Mouse (Mus musculus): ENCODE measurements around the gene Trp53inp2.

The Trp53inp2 gene

DNA sequence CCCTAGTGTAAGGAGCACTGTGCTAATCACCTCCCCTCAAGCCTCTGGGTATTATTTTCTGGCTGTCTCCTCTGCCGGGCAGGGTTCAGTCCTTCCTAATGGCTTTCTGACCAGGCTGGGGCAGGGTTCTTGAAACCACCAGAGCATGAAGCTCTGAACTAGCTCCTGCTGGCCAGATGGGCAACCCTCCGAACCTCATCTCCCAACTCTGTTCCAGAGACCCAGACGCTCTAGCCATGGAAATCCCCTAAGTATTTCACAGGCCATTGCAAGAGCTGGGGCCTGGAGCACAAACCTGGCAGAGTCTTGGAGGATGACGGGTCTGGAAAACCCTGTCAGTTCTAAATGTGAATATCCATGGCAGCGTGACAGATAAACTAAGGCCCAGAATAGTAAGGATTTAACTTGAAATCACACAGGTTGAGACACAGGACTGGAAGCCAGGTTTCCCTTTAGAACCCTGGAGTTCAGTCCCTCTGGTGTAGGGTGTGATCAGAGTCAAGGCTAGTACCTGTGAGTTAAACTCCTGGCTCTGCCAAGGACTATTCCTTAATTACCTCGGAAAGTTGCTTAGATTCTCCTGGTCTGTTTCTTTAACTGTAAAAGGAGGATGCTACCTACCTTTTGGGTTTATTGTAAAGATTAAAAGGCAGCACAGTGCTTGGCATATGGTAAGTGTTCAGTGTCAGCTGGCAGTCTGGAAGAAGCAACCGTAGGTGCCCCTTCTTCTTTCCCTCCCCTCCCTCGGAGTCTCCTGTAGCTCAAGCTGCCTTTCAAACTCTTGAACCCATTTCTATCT lies at the start of gene Trp53inp2:
Trp53inp2 (plus strand) TSS at position 799 of the 799 bp plus-strand sequence.
- no peak for DNase-seq

DNA sequence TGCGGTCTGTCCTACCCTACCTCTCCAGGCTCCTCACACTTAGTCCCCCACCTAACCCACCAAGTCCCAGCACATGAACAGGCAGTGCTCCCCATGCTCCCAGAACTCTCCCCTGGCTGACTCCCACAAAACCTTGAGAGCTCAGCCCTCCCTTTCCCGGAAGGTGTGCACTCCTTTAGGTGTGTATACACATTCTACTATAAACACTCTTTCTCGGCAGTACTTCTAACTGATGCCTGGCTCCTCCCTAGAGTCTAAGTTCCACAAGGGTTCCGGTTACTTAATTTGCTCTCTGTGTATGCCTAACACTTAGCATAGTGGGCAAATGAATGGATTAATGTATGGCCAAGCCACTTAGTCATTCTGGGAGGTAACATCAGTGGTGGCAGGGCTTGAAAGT lies 49.5 kb upstream of the Trp53inp2 start:
- DNase-seq, result no peak

DNA sequence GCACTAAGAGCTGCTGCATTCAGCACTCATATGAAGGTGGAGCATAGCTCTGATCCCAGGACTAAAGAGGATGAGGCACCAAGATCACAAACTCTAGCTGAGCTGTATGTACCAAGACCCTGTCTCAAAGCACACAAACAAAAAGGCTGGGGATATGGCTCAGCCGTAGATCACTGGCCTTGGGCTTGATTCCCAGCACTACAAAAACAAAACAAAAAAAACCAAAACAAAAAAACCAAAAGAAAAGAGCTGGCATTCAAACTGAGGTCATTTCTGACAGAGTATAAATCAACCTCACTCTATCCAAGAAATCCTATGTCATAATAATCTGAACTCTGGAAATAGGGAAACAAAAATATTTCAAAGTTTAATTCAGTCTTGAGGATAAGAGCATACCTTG lies 47.4 kb upstream of the Trp53inp2 start:
- no peak for DNase-seq

DNA sequence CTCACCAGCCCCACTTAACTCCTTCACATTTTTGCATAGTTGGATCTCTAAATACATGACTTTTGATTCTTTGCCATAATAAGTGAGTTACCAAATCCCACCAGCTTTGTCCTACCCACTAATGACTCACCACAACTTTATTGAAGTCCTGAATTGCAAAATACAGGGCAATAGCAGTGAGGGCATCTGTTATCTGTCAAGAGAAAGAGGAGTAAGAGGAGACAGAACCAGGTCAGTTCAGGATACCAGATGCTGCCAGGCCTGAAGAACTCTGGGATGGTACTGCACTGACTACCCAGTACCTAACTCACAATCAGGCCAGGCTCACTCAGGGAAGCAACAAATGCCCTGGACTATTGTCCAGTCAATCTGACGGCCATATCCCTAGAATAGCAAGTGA lies 45.6 kb upstream of the Trp53inp2 start:
- DNase-seq, result no peak

DNA sequence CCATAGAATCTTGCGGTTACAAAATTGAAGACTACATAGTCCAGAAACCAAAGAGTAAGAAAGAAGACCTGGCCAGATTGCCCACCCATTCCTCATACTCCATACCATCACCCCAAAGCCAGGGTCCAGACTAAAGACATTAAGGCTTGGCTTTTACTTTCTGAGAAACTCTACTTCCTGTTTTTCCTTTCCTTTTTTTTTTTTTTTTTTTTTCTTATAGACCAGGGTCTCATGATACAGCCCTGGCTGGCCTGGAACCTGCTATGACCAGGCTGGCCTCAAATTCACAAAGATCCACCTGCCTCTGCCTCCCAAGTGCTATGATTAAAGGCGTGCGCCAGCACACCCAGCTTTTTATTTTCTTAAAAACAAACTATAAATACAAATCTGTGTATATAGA lies 44.6 kb upstream of the Trp53inp2 start:
- no peak for DNase-seq

DNA sequence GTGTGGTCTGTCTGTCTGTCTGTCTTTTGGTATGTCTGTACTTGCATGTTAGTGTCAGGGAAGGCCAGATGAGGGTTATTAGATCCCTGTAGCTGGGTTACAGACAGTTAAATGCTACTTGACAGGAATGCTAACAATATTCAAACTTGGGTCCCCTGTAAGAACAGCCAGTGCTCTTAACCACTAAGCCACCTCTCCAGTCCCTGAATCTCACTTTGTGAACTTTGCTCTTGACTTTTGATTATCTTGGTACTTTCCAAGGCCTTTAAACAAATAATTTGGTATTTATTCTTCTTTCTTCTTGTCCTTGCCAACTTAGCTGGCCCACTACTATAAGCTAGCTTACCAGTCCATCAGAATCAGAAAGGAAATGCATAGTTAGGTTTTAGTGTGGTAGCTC lies 40.7 kb upstream of the Trp53inp2 start:
- no peak for DNase-seq

DNA sequence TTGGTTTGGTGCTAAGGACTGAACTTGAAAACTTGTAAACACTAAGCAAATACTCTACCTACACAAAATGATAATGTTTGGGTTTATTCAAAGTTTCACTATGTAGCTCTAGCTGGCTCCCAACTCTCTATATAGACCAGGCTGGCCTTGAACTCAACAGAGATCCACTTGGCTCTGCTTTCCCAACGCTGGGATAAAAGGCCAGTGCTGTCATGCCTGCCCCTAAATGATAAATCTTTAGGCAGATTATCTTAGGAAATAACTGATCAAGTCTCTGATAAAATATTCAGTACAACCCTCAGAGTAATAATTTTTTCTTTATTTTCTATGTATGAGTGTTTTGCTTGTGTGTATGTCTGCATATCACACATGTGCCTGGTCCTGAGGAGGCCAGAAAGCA lies 34.2 kb upstream of the Trp53inp2 start:
- no peak for DNase-seq

DNA sequence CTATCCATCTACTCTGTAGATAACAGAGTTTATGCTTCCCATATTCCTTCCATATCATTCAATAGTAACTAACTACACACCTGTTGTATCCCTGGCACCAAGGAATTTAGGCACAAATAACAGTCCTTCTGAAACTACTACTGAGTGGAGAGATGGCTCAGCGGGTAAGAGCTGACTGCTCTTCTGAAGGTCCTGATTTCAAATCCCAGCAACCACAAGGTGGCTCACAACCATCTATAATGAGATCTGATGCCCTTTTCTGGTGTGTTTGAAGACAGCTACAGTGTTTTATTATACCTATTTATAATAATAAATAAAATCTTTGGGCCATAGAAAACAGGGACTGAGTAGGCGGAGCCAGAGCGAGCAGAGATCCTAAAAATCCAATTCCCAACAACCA lies 26.5 kb upstream of the Trp53inp2 start:
- no peak for DNase-seq

DNA sequence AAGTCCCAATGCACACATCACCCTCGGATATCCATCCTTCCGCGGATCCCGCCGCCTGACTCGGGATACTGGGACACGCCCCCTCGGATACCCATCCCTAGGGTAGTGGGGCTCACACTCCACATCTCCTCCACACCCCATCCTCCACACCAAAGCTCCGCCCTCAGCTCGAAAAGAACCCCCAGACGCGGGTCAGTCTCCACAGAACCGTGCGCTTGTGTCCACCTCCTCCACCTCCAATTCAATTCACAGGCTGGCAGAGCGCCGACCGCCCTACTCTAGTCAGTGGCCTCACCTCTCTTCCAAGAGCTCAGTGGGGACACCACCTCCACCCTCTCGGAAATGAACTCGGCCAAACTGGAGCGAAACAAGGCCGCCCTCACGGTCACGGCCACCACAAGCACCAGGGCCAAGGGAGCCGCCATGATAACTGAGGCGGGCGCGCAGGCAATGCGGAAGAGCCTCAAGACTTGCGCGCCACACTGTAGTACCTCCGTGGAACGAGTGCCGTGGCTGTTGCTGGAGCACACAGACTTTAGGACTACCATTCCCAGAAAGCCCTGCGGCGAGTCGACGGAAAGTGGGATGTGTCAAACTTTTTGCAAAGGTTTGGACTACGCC lies 23.8 kb upstream of the Trp53inp2 start, which contains the start of gene Pigu:
Pigu (minus strand) TSS at position 460 of the 621 bp plus-strand sequence.
- peak; percentile 89 to 91 for DNase-seq

DNA sequence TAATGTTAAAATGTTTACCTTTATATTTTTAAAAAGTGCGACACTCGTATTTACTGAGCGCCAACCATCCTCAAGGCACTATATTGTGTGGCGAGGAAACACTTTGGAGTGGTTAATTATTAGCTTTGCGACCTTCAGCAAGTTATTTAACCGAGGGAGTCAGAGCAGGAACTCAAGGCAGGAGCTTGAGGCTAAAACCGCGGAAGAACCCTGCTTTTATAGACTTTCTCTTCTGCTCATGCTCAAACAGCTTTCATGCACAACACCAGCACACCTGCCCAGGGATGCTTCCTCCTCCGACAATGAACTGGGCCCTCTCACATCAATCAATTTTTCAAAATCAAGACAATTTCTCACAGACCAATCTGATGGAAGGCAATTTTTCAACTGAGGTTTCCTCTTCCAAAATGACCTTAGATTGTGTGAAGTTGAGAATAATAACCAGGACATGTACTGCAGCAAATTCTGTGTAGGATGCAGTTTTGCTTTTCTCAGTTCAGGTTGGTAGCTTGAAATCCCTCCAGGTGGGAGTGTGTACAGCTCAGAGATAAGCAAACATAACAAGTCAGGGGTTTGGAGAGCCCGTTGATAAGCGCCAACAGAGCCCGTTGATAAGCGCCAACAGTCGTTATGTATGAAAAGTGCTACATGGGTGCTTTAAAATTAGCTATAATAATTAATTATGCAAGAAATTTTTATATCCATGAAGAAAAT lies 23.0 kb upstream of the Trp53inp2 start:
- peak in 1 of 2 experiments; percentile 5 for DNase-seq

DNA sequence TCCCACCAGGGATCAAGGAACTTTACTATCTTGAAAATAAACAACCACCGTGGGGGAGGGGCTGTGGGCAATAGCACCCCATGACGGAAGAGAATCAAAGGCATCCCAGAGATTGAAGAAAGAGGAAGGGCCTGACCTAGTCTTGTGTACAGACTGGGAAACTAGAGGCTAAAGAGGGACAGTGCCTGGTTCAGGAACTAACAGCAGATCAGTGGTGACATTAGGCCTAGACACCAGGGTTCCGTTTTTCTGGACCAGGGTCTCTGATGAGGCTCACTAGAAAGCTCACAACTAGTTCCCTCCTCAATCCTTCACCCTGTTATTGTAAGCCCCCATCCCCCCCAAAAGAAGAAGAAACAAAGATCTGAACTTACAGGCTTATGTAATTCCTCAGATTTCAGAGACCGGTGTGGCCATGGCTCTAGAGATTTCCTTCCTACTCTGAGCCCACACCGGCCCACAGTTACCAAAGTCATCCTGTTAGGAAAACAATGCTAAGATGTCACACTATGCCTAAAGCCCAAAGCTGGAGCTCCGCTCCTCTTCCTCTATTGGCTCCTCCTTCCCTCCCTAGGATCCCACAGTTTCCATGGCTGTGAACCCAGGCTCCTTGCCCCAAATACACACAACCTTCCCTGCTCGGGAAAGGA lies 13.1 kb upstream of the Trp53inp2 start:
- no peak for DNase-seq

DNA sequence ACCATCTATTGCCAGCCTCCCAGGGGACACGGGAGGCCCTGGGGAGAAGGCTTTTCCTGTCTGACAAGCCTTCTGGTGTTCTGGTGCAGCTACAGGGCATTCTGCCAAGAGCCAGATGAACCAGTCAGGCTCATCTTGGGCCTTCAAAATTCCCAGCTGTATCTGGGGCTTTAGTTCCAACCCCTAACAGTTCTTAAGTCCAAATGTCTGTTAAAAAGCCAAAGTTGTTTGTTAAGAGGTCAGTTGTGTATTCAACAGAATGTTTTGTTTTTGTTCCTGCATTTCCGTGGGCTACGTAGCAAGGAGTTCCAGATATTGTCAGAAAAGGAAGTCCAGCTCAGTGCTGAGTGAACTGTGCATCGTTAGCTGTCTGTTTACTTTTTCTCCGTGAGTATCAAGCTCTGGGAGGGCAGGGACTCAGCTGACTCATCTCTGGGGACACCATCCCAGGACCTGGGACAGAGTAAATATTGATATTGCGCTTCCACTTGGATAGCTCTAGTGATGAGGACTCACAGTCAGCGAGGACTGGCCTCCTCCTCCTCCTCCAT lies 11.5 kb upstream of the Trp53inp2 start:
- DNase-seq, result no peak

DNA sequence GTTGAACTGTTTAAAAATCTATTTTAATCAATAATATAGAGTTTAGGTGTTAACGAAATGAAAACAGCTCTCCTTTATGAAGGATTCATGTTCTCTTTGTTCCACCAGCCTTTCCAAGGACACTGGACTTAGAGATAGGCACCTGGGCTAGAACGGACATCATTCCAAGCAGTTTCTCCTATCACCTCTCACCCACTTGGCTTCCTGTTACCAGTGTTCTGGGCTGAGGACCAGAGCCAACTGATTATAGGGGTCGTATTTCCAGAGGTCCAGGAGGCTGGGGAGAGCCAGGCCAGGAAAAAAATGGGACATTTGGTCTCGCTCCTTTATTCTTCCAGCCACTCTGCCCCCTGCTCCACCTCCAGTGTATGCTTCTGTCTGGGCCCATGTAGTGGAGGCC lies 8.4 kb upstream of the Trp53inp2 start:
- no peak for DNase-seq

DNA sequence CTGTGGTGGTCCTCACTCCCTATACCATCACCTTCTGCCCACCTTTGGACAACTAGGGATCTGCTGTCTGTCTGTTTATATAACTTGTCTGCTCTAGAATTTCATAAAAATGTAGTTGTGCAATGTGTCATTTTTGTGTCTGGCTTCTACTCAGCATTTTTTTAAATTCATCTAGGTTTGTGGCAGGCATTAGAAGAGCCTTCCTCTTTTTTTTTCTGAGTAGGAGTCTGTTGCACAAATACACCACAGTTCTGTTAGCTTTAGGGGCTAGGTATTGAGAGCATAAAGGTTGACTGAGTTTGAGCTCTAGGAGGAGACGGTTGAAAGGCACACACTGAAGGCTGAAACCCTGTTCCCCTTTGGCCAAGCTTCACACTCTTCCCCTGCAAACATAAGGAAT lies 7.6 kb upstream of the Trp53inp2 start:
- DNase-seq, result no peak

DNA sequence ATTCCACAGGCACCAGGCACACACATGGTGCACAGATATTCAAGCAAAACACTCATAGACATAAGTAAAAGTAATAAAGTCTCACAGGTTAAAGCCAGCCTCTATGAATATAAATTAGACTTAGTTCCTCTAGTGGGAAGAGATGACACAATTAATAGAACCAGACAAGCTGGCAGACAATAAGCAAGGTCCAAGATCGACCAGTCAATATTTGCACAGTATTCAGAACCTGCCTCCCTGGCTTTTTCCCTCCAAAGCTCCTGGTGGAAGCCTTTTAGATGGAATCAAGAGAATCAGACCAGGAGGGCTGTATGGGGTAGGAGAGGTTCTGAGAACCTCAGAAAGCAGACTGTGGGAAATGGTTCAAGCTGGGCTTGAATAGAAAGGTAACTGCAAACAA lies 7.0 kb upstream of the Trp53inp2 start:
- DNase-seq, result no peak

DNA sequence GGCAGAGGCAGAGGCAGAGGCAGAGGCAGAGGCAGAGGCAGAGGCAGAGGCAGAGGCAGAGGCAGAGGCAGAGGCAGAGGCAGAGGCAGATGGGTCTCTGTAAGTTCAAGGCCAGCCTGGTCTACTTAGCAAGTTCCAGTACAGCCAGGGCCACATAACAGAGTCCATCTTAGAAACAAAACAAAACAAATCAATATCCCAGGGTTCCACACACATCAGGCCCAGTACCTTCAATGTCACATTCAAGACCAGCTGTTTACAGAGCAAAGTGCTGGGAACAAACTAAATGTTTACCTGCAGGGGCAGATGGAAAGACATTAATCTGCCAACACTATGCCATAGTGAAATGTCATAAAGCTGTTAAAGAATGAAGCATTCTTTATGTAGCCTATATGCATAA lies 6.3 kb upstream of the Trp53inp2 start:
- no peak for DNase-seq

DNA sequence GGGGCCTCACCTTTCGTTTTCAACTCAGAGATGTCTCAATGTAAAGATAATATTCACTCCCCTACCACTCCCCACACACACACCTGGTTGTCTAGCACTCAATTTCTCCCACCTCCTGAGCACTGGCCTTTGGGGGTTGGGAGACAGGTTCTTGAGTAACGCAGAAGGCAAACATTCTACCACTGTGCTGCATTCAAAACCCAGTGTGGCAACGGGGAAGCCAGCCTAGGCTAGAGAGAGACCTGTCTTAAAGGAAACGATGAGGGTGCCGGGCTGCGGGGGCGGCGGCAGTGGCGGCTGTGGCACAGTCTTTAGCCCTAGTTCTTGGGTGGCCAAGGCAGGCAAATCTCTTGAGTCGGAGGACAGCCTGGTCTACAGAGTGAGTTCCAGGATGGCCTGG lies 4.7 kb upstream of the Trp53inp2 start:
- no peak for DNase-seq

DNA sequence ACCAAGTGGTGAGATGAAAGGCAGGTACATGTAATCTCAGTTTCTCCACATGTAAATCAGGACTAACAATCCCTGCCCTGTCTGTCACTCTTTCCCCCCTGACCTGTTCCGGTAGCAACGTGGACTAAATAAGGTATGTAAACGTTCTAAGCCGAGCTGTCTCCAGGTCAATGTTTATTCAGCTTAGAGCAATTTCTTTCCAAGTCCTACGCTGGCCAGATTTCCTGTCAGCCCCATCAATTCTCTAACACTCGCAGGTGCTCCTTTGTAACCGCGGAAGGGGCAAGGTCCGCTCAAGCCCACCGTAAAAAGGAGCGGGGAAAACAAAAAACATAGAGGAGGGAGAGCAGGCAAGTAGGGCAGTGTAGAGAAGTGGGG lies 190 bp downstream of the Trp53inp2 start:
- DNase-seq, result no peak

DNA sequence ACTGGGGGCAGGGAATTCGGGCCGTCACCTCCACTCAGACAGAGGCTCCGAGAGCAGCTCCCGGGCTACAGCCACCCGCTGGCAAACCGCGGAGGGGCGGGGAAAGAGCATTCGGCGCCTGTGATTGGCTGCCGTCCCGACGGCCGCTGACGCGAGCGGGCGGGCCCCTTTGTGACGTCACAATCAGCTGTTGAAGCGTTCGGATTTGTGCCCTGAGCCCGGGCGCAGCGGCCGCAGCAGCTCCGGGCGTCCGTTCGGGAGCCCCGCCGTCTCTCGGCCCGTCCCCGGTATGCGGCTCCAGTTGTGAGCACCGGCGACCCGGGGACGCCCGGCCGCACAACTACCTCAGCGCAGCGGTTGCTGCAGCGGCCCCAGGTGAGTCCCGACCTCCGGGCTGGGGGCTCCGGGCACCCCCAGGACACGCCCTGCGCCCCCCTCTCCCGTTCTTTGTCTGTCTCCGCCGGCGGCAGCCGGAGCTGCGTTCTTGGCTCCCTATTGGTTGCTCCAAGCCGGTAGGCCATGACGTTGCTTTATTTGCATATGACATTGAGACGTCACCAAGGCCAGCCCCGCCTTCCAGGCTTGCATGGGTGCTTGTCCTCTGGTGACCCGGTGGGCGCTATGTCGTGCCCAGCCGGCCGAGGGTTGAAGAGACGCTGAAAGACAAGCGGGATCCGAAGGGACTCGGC lies 928 bp downstream of the Trp53inp2 start:
- DNase-seq, result peak; percentile 97 to 98

DNA sequence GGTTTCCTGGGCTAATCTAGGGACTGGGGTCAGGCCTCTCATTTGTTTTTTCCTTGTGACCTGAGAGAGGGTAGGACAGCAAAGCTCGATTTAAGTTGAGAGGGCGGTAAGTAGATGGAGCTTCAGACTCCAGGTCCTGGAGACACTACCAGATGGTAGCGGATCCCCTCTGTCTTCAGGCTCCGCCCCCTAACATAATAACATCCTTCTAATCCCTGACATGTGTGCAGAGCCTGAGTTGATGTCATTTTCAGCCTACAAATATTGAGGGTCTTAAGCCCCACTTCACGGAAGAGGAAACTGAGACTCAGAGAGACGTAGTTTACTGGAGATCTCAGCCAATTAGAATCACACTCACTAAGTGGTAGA lies 1.5 kb downstream of the Trp53inp2 start:
- DNase-seq, result no peak

DNA sequence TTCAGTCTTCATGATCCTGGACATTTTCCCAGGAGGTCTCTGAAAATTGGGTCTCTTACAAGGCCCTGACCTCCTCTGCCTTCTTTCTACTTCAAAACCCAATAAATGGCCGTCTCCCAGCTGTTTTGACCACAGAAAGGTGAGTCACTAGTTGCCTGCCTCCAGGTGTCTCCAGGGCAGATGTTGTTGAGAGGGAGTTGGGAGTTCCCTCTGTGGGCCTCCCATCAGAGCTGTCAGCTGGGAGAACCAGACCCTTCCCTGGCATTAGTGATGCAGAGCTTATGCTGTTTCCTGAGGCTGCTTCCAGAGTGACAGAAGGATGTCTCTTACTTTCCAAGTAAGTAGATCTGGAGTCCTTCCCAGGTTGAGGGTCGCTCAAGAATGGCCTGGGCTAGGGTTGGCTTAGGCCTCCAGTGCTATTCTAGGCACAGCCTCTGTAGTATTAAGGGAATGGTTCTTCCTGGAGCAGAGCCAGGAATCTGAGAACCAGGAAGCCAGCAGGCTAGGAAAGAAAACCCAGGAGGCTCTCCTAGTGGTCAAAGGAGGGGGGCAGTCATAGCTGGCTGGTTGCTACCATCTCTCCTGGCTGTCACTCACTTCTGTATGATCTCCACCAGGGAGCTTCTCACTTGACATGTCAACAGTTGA lies 2.1 kb downstream of the Trp53inp2 start:
- DNase-seq, result no peak

DNA sequence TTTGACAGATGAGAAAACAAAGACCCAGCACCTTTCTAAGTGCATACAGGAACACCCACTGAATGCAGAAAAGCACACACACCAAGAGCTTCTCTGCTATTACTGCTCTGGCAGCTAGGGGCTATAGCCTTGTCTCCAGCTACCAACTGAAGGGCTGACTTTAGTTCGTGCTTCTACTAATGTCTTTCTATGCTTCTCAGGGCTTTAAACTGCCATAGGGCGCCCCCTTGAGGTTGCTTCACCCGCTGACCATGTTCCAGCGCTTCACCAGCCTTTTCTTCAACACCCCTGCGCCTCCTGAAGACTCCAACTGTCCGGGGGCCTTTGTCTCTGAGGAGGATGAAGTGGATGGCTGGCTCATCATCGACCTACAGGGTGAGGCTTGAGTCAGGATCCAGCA lies 4.2 kb downstream of the Trp53inp2 start:
- peak; percentile 75 to 78 for DNase-seq
